8 mouse cellular contexts compared by ENCODE assay signal in genomic region chr16:16896015-16896381, GRCm38 (mm10). TPM values are rescaled to one million over a fixed set of nuclear protein-coding genes. Genes with fewer than 3 reads are reported as not detected.
DNase-seq lines count a peak whose midpoint lies in the region; ATAC-seq and TF ChIP-seq lines count a peak whose summit lies in the region.

No protein-coding gene starts in this region.

- 27% methylated on average over 4 of the region's 4 CpGs for WGBS in heart, embryonic 11.5 days (ENCODE audit: insufficient replicate concordance)
- 27% methylated on average over 4 of the region's 4 CpGs for WGBS in hindbrain, embryonic 10.5 days
- whole genome bisulfite sequencing in midbrain, embryonic 10.5 days = 25% methylated on average over 4 of the region's 4 CpGs

- peak; percentile 29 for ATAC-seq in heart, embryonic 11.5 days (replicated peaks; ENCODE audit: insufficient number of reproducible peaks, low FRiP score, low TSS enrichment)

- H3K4me3 ChIP-seq in heart, embryonic 11.5 days (ENCODE audit: low read depth, low read length) = no peak overlapping the region
- no peak overlapping the region for H3K4me3 ChIP-seq in ES-Bruce4 (ENCODE audit: low read depth, low read length)
- H3K4me3 ChIP-seq in hindbrain, embryonic 10.5 days = peak overlapping the region; percentile 76
- H3K4me3 ChIP-seq in midbrain, embryonic 10.5 days = peak overlapping the region; percentile 74

- DNase-seq in heart, postnatal 10 days = no peak
- DNase-seq in hindbrain, embryonic 10.5 days (ENCODE audit: low spot score) = no peak
- no peak for DNase-seq in midbrain, embryonic 10.5 days (ENCODE audit: low spot score)
- no peak for DNase-seq in left cerebral cortex, postnatal 25 days (ENCODE audit: low spot score in 2 of 2)
- no peak for DNase-seq in embryo, embryonic 10.5 days (ENCODE audit: low spot score)
- no peak for DNase-seq in left cerebral cortex, postnatal 14 days (ENCODE audit: low spot score in 2 of 2)

- H3K4me1 ChIP-seq in heart, embryonic 11.5 days (ENCODE audit: control insufficient read depth, insufficient read depth, low read length) = peaks cover 8% of the 10 kb centered on the region
- H3K4me1 ChIP-seq in ES-Bruce4 (ENCODE audit: control insufficient read depth, insufficient read depth, low read length) = peaks cover 2% of the 10 kb centered on the region
- peaks cover 19% of the 10 kb centered on the region for H3K4me1 ChIP-seq in hindbrain, embryonic 10.5 days (replicated peaks)
- H3K4me1 ChIP-seq in midbrain, embryonic 10.5 days = peaks cover 21% of the 10 kb centered on the region

- no peaks in the 10 kb centered on the region for H3K9me3 ChIP-seq in heart, embryonic 11.5 days (replicated peaks; ENCODE audit: control insufficient read depth, low read length)
- no peaks in the 10 kb centered on the region for H3K9me3 ChIP-seq in ES-Bruce4 (replicated peaks; ENCODE audit: control insufficient read depth, insufficient read depth, low read length, poor library complexity, severe bottlenecking)
- no peaks in the 10 kb centered on the region for H3K9me3 ChIP-seq in hindbrain, embryonic 10.5 days
- no peaks in the 10 kb centered on the region for H3K9me3 ChIP-seq in midbrain, embryonic 10.5 days (replicated peaks)

- TF ChIP-seq EP300 in ES-Bruce4 (IDR thresholded peaks at IDR 0.05; ENCODE audit: insufficient read depth, low read depth, low read length) = no peak

- H3K4me2 ChIP-seq in heart, embryonic 11.5 days = no peak overlapping the region; the same call in 1 of the 2 replicates

- TF ChIP-seq CTCF in ES-Bruce4 (IDR thresholded peaks at IDR 0.05; ENCODE audit: low read depth, low read length) = no peak

- no peak overlapping the region for H3K9ac ChIP-seq in heart, embryonic 11.5 days (ENCODE audit: low read depth, low read length)
- H3K9ac ChIP-seq in ES-Bruce4 (ENCODE audit: low read depth, poor library complexity, severe bottlenecking) = no peak overlapping the region

- intact Hi-C loops in heart, postnatal 10 days (cut with DNase I) = loop anchor here (1.0 to 10.0 kb wide), 3 partner anchors 16 to 379 kb away; partner anchors contain the start of genes Tmem191c, Top3b and Vpreb1
- intact Hi-C loops in left cerebral cortex, postnatal 25 days (cut with DNase I) = loop anchor here (2.0 kb wide), 1 partner anchor 15 kb away; no protein-coding TSS in a partner anchor
- intact Hi-C loops in left cerebral cortex, postnatal 14 days (cut with DNase I) = no loop called here

- no peak for TF ChIP-seq POLR2A in ES-Bruce4 (IDR thresholded peaks at IDR 0.05; ENCODE audit: insufficient read depth, low read length)

- peaks cover 11% of the 10 kb centered on the region for H3K36me3 ChIP-seq in heart, embryonic 11.5 days (ENCODE audit: control insufficient read depth, insufficient read depth, low read length)
- H3K36me3 ChIP-seq in ES-Bruce4 (ENCODE audit: control insufficient read depth, insufficient read depth, low read length, poor library complexity, severe bottlenecking) = peaks cover 22% of the 10 kb centered on the region
- peaks cover 43% of the 10 kb centered on the region for H3K36me3 ChIP-seq in hindbrain, embryonic 10.5 days
- H3K36me3 ChIP-seq in midbrain, embryonic 10.5 days = peaks cover 34% of the 10 kb centered on the region

- H3K27me3 ChIP-seq in heart, embryonic 11.5 days (ENCODE audit: control insufficient read depth, insufficient read depth, low read length) = no peaks in the 10 kb centered on the region
- H3K27me3 ChIP-seq in ES-Bruce4 (ENCODE audit: control insufficient read depth, insufficient read depth, low read length, poor library complexity, severe bottlenecking) = no peaks in the 10 kb centered on the region
- no peaks in the 10 kb centered on the region for H3K27me3 ChIP-seq in hindbrain, embryonic 10.5 days (ENCODE audit: insufficient read depth, poor library complexity, severe bottlenecking)
- no peaks in the 10 kb centered on the region for H3K27me3 ChIP-seq in midbrain, embryonic 10.5 days (ENCODE audit: low read depth, poor library complexity, severe bottlenecking)

- no peak overlapping the region for H3K27ac ChIP-seq in heart, embryonic 11.5 days (ENCODE audit: low read depth, low read length)
- H3K27ac ChIP-seq in ES-Bruce4 (ENCODE audit: insufficient read depth, low read length) = peak overlapping the region; percentile 47
- H3K27ac ChIP-seq in hindbrain, embryonic 10.5 days = peak overlapping the region; percentile 87
- peak overlapping the region; percentile 85 for H3K27ac ChIP-seq in midbrain, embryonic 10.5 days (replicated peaks)

RNA-seq across cellular contexts. Expression of gene Ppm1f, which starts 0.3 kb away (rescaled TPM):
- polyA plus RNA-seq in heart, embryonic 11.5 days (2014; fragmentation: Nextera tagmentation; extraction: Ambion mirVana) = 14.6 and 25.5 TPM in 2 replicates
- total RNA-seq in heart, postnatal 10 days (2021) = 10 to 100 TPM; 43.4 to 49.0 TPM
- 26.5 and 27.5 TPM in 2 replicates for polyA plus RNA-seq in ES-Bruce4 (2011; ENCODE audit: insufficient read depth, insufficient read length, low read depth, missing spikeins)
- polyA plus RNA-seq in hindbrain, embryonic 10.5 days (2016; fragmentation: Nextera tagmentation; extraction: Ambion mirVana) = 26.5 and 29.5 TPM in 2 replicates
- polyA plus RNA-seq in midbrain, embryonic 10.5 days (2016; fragmentation: Nextera tagmentation; extraction: Ambion mirVana) = 26.6 and 30.0 TPM in 2 replicates
- total RNA-seq in left cerebral cortex, postnatal 25 days (2021) = 10 to 100 TPM; 44.8 to 50.9 TPM
- 10 to 100 TPM; 34.3 TPM for total RNA-seq in left cerebral cortex, postnatal 14 days (2021)

RNA-seq across cellular contexts. Expression of gene Vpreb1, which starts 25.4 kb away (rescaled TPM):
- 1.4 and 1.6 TPM in 2 replicates for polyA plus RNA-seq in heart, embryonic 11.5 days (2014; fragmentation: Nextera tagmentation; extraction: Ambion mirVana)
- total RNA-seq in heart, postnatal 10 days (2021) = under 1 TPM; 0.62 to 0.77 TPM
- polyA plus RNA-seq in ES-Bruce4 (2011; ENCODE audit: insufficient read depth, insufficient read length, low read depth, missing spikeins) = 2.6 and 3.4 TPM in 2 replicates
- polyA plus RNA-seq in hindbrain, embryonic 10.5 days (2016; fragmentation: Nextera tagmentation; extraction: Ambion mirVana) = 1.7 and 2.0 TPM in 2 replicates
- polyA plus RNA-seq in midbrain, embryonic 10.5 days (2016; fragmentation: Nextera tagmentation; extraction: Ambion mirVana) = 2.1 and 2.2 TPM in 2 replicates
- total RNA-seq in left cerebral cortex, postnatal 25 days (2021) = not detected
- not detected for total RNA-seq in left cerebral cortex, postnatal 14 days (2021)

RNA-seq across cellular contexts. Expression of gene Top3b, which starts 25.5 kb away (rescaled TPM):
- 36.7 and 45.0 TPM in 2 replicates for polyA plus RNA-seq in heart, embryonic 11.5 days (2014; fragmentation: Nextera tagmentation; extraction: Ambion mirVana)
- 10 to 100 TPM; 39.6 to 42.8 TPM for total RNA-seq in heart, postnatal 10 days (2021)
- 195 and 196 TPM in 2 replicates for polyA plus RNA-seq in ES-Bruce4 (2011; ENCODE audit: insufficient read depth, insufficient read length, low read depth, missing spikeins)
- polyA plus RNA-seq in hindbrain, embryonic 10.5 days (2016; fragmentation: Nextera tagmentation; extraction: Ambion mirVana) = 70.2 and 70.8 TPM in 2 replicates
- polyA plus RNA-seq in midbrain, embryonic 10.5 days (2016; fragmentation: Nextera tagmentation; extraction: Ambion mirVana) = 60.5 and 69.0 TPM in 2 replicates
- total RNA-seq in left cerebral cortex, postnatal 25 days (2021) = 10 to 100 TPM; 53.6 to 65.1 TPM
- total RNA-seq in left cerebral cortex, postnatal 14 days (2021) = 10 to 100 TPM; 58.9 to 68.2 TPM

RNA-seq across cellular contexts. Expression of gene Igll1, which starts 32.2 kb away (rescaled TPM):
- polyA plus RNA-seq in heart, embryonic 11.5 days (2014; fragmentation: Nextera tagmentation; extraction: Ambion mirVana) = not detected in 2 replicates
- not detected for total RNA-seq in heart, postnatal 10 days (2021)
- polyA plus RNA-seq in ES-Bruce4 (2011; ENCODE audit: insufficient read depth, insufficient read length, low read depth, missing spikeins) = not detected in 2 replicates
- polyA plus RNA-seq in hindbrain, embryonic 10.5 days (2016; fragmentation: Nextera tagmentation; extraction: Ambion mirVana) = 0.14 TPM in 1 of 2 replicates, not detected in the other
- polyA plus RNA-seq in midbrain, embryonic 10.5 days (2016; fragmentation: Nextera tagmentation; extraction: Ambion mirVana) = 0.07 and 0.17 TPM in 2 replicates
- not detected for total RNA-seq in left cerebral cortex, postnatal 25 days (2021)
- not detected for total RNA-seq in left cerebral cortex, postnatal 14 days (2021)

Comparison
In these comparisons a context has a peak if more than half of its experiments do, and no peak if none do; other contexts are left out.
1. H3K4me3 ChIP-seq: peak in hindbrain, embryonic 10.5 days (single experiment) and midbrain, embryonic 10.5 days (single experiment); none in heart, embryonic 11.5 days (single experiment) and ES-Bruce4 (single experiment).